Mouse (Mus musculus) cerebellum, adult 2 months (tissue): ENCODE results near the gene Rec114. TPM values are rescaled to one million over a fixed set of nuclear protein-coding genes. Genes with fewer than 3 reads are reported as not detected.

Source experiments
- DNase-seq, 2 experiments: peaks; one replicate each; pipeline ENCODE4 v3.0.0; 2021
- H3K27ac ChIP-seq: fragments of 200-500 bp; 2 replicates; pipeline ENCODE4 v1.5.1; 2012; ENCODE audit warnings: low read length, control low read depth, inconsistent platforms; ENCODE audit not compliant: insufficient read depth
- H3K27me3 ChIP-seq: fragments of 200-500 bp; 2 replicates; pipeline ENCODE4 v1.6.1; 2012; ENCODE audit warnings: inconsistent platforms, mild to moderate bottlenecking, low read length, moderate library complexity; ENCODE audit not compliant: control insufficient read depth, insufficient read depth
- H3K4me1 ChIP-seq: fragments of 200-500 bp; 2 replicates; pipeline ENCODE4 v1.6.1; 2011; ENCODE audit warnings: low read length; ENCODE audit not compliant: control insufficient read depth, insufficient read depth
- H3K4me3 ChIP-seq: fragments of 200-500 bp; replicated peaks from 2 replicates; pipeline ENCODE3; 2011; ENCODE audit warnings: mild to moderate bottlenecking, low read depth, low read length, control low read depth; ENCODE audit not compliant: insufficient read depth
- CTCF ChIP-seq: fragments of 200-500 bp; IDR thresholded peaks from 2 replicates; pipeline ENCODE4 v1.5.1; 2011; ENCODE audit warnings: low read depth, mild to moderate bottlenecking, control low read depth, low read length, moderate library complexity, borderline replicate concordance; ENCODE audit not compliant: insufficient read depth
- POLR2A ChIP-seq: fragments of 200-500 bp; IDR thresholded peaks from 2 replicates; pipeline ENCODE4 v1.6.1; 2011; ENCODE audit warnings: low read length, control low read depth, borderline replicate concordance; ENCODE audit not compliant: insufficient read depth
- WGBS: fragments of 180-500 bp; shearing (Covaris S2); methylation state at CpG from one replicate; pipeline ENCODE4 v1.1.7; 2018; 5-methylcytosine and 5-hydroxymethylcytosine counted together
- polyA plus RNA-seq: library from polyadenylated mRNA; depleted of rRNA; stranded (reverse); fragments of >200 nt; gene quantifications from 2 replicates; pipeline ENCODE4 v1.2.3, GENCODE M21; 2012

Rec114 gene
- polyA plus RNA-seq, 1 experiment, result 1.5 TPM

DNA sequence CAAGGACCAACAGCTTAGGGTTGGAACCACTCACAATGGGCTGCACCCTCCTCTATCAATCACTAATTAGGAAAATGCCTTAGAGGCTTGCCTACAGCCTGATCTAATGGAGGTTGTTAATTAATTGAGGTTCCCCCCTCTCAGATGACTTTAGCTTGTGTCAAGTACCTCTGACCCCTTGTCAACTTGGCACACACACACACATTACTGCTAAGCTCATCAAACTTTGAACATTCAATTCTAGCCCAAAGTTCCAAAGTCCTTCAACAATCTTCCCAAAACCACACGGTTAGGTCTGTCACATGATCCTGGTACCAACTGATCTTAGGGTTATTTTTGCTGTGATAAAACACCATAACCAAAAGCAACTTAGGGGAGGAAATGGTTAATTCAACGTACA lies 26.9 kb downstream of the Rec114 start:
- 74% methylated on average over 2 of the region's 2 CpGs for WGBS
- Histone ChIP-seq H3K27me3 (no peaks in the 10 kb centered on the region), H3K27ac (no peak overlapping the region), H3K4me1 (no peaks in the 10 kb centered on the region), H3K4me3 (no peak overlapping the region)
- TF ChIP-seq POLR2A (no peak), CTCF (no peak)
- no peak for DNase-seq

DNA sequence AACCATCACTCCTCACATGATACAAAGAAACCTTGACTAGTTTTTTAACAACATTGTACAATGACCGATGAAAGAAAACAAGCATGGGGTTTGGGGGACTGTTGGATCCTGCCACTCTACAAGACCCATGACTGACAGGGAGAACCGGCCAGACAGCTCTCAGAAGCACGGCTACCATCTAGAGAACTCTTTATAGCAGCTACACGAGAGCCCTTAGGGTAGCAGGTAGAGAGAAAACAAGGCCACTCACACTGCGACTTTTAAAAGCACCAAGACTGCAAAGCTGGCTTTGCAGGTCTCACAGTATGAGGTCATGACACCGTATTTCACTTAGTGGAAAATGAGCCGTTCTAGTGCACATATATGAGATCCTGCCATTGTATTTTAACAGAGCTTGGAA lies 33.1 kb downstream of the Rec114 start:
- 81% methylated on average over 7 of the region's 7 CpGs for WGBS
- Histone ChIP-seq H3K27ac (no peak overlapping the region), H3K27me3 (no peaks in the 10 kb centered on the region), H3K4me1 (no peaks in the 10 kb centered on the region; the same call in 1 of the 2 replicates), H3K4me3 (no peak overlapping the region)
- no peak for TF ChIP-seq CTCF
- TF ChIP-seq POLR2A, result no peak
- DNase-seq, result no peak

DNA sequence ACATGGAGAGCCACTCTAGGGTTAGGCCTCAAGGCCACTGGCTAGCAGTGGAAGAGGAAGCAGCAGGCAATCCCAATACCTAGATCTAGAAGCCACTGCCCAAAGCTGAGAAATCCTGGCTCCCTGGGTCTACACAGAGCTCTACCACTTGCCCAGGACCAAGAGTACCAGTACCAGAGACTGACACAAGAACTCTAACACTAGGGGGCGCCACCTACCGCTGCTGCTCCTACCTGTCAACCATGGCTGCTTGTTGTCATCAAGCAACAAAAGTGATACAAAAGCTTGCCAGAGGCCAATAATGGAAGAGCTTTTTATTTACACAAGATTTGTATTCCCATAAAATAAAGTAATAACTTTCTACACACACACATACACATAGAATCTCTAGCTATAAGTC lies 33.8 kb downstream of the Rec114 start:
- peak; percentile 49 to 57 for DNase-seq
- H3K27me3 ChIP-seq, result no peaks in the 10 kb centered on the region
- no peak overlapping the region for H3K4me3 ChIP-seq
- H3K4me1 ChIP-seq, result no peaks in the 10 kb centered on the region; the same call in 1 of the 2 replicates
- TF ChIP-seq CTCF (peak; percentile 57; the same call in 1 of the 2 replicates), POLR2A (no peak)
- 10% methylated on average over 2 of the region's 2 CpGs for WGBS
- no peak overlapping the region for H3K27ac ChIP-seq

DNA sequence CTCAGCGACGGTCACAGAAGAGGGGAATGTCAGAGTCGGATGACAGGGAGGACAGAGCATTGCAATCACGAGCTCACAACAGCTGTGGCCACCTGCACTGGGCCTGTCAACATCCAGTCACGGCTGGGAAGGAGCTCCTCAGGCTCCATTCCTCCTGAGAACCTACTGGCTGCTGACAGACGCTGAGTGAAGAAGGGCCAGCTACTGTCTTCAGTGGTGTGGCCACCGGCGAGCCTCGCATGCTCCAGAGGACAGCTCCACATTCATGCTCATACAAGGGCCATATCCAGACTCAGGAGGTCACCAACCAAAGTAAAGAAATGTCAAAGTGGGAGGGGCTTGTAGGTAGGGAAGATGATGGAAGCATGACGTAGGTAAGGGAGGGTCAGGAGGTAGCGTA lies 36.0 kb downstream of the Rec114 start:
- Histone ChIP-seq H3K4me1 (no peaks in the 10 kb centered on the region; the same call in 1 of the 2 replicates), H3K27ac (no peak overlapping the region), H3K4me3 (no peak overlapping the region), H3K27me3 (no peaks in the 10 kb centered on the region)
- no peak for TF ChIP-seq CTCF
- no peak for TF ChIP-seq POLR2A
- no peak for DNase-seq
- 86% methylated on average over 11 of the region's 11 CpGs for WGBS

DNA sequence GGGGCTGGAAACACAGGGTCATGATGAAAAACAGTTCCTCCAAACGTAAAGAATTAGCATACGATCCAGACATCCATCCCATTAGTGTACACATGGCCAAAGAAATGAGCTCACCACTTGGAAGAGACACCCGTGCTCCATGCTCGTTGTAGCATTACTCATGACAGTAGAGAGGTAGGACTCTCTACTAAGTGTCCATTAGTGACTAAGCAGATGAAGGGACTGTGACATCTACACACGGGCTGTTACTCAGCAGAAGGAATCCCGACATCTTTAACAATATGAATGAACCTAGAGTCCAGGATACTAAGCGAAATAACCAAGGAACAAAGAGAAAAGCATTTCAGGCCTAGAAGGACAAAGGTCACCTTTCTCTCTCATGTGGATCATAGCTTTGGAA lies 37.7 kb downstream of the Rec114 start:
- WGBS, result 79% methylated on average over 7 of the region's 7 CpGs
- no peak overlapping the region for H3K27ac ChIP-seq
- no peak for TF ChIP-seq POLR2A

DNA sequence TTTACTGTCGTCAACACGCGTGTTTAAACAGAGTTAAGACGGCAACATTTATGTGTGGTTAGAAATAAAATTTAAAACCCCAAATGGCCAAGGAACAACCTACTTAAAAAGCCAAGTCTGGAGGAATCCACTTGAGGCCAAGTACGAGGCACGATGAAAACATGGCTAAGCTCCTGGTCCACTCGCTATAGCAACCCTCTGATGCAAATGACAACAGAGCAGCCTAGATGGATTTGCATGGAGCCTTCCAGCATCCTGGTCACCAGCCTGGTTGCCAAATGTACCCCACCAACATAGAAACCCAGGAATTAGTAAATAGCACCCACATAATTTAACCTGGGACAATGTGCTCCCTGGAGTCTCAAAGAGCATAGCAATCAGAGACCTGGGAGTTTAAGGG lies 40.0 kb downstream of the Rec114 start:
- WGBS, result 82% methylated on average over 7 of the region's 7 CpGs
- Histone ChIP-seq H3K27me3 (no peaks in the 10 kb centered on the region; the same call in 1 of the 2 replicates), H3K4me1 (no peaks in the 10 kb centered on the region; the same call in 1 of the 2 replicates), H3K27ac (no peak overlapping the region), H3K4me3 (no peak overlapping the region)
- DNase-seq, result no peak
- TF ChIP-seq CTCF, result no peak
- no peak for TF ChIP-seq POLR2A

More for the DNA sequence above, 37.7 kb downstream of the Rec114 start:
- no peak for DNase-seq
- Histone ChIP-seq H3K4me1 (no peaks in the 10 kb centered on the region; the same call in 1 of the 2 replicates), H3K4me3 (no peak overlapping the region), H3K27me3 (no peaks in the 10 kb centered on the region)

DNA sequence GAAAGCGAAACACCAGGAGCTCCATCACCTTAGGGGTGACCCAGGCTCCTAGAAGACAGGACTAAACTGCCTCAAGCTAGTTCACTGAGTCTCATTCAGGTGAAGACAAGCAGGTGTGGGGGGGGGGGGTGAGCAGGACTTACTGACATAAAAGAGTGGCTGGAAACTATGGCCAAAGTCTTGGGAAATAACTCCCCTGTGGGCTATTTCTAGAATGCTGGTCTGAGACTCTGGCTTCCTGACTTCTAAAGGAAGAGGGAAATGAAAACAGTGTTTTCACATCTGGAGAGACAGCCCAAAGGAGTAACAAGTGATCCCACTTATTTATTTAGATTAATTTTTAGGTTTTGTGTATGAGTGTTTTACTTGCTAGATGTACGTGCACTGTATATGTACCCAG lies 42.0 kb downstream of the Rec114 start:
- no peak for TF ChIP-seq CTCF
- no peak for TF ChIP-seq POLR2A
- 96% methylated on average over 2 of the region's 2 CpGs for WGBS
- Histone ChIP-seq H3K4me1 (no peaks in the 10 kb centered on the region; the same call in 1 of the 2 replicates), H3K4me3 (no peak overlapping the region), H3K27ac (no peak overlapping the region), H3K27me3 (no peaks in the 10 kb centered on the region; the same call in 1 of the 2 replicates)
- DNase-seq, result no peak

DNA sequence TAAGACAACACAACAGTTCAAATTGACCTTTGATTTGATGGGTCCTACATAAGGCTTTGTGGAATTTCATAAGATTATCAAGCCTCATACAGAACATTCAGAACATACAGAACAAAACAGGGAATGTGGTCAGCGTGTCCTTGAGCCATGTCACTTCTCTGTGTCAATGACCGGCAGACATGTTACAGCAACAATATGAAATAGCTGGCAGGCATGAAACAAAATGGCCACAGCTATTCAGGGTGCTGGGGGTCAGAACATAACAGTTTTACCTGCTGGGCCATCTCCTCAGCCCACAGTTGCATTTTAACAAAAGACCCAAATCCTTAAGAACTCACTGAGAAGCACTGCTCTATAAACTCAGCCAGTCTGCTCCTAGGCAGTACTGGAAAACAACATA lies 45.3 kb downstream of the Rec114 start:
- DNase-seq, result no peak
- TF ChIP-seq POLR2A (no peak), CTCF (no peak)
- Histone ChIP-seq H3K27me3 (no peaks in the 10 kb centered on the region; the same call in 1 of the 2 replicates), H3K4me1 (no peaks in the 10 kb centered on the region), H3K27ac (no peak overlapping the region), H3K4me3 (no peak overlapping the region)
- WGBS, result 96% methylated on average over 2 of the region's 2 CpGs

DNA sequence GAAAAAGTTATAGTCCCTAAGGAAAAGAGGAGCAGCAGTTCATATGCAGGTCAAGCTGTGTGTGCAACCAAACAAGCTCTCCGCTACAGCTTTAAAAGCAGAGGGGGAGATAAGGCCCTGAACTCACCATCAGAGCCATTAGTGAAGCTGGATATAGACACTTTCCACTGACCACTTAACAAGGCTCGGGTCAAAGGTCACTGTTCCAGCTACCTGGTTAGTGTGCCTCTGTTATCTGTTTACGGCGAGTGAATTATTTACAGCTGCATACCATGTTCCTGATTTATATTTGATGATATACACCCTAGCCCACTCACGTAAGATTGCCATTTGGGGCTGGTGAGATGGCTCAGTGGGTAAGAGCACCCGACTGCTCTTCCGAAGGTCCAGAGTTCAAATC lies 52.3 kb downstream of the Rec114 start:
- Histone ChIP-seq H3K4me1 (no peaks in the 10 kb centered on the region), H3K27ac (no peak overlapping the region), H3K4me3 (no peak overlapping the region), H3K27me3 (no peaks in the 10 kb centered on the region)
- no peak for DNase-seq
- TF ChIP-seq POLR2A, result no peak
- no peak for TF ChIP-seq CTCF
- WGBS, result 92% methylated on average over 7 of the region's 7 CpGs
